Mouse (Mus musculus) ES-Bruce4 (cell line): Measurements from ENCODE around the gene Dalrd3.

ENCODE experiments used
- CTCF ChIP-seq: IDR thresholded peaks from one replicate; pipeline ENCODE4 v1.8.1; 2011; ENCODE audit warnings: low read depth, low read length
- EP300 ChIP-seq: IDR thresholded peaks from 2 replicates; pipeline ENCODE4 v1.6.1; 2011; ENCODE audit warnings: low read depth, low read length; ENCODE audit not compliant: insufficient read depth
- POLR2A ChIP-seq: IDR thresholded peaks from one replicate; pipeline ENCODE4 v1.8.1; 2011; ENCODE audit warnings: low read length; ENCODE audit not compliant: insufficient read depth

DNA sequence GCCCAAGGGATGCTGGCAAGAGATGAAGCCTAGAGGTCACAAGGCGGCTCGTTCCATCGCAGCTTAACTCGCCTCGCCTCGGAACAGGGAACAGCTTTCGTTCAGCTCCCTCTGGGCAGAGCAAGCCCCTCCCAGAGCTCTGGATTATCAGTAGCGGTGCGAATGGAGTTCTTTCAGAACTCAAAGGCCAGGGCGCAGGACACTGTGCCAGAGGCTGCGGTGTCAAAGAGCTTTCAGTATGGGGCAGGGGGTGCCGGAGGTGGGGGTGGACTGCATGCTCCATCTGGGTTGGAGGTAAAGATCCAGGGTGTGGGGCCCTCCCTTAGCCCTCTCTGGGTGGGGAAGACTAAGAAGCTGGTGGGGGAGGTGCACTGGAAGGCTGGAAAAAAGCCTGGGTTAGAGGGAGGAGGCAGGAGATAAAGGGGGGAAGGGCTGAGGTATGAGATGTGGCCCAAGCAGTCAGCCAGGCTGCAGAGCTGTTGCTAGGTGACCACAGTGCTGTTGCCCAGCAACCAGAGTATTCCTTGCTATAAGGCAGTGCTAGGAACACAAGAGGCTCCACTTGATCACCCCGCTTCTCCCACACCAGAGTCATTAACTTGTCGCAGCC lies 18.0 kb downstream of the Dalrd3 start:
- TF ChIP-seq CTCF (no peak), POLR2A (no peak), EP300 (no peak)
